Mouse (Mus musculus): Measurements from ENCODE around the gene Gm7168. TPM values are rescaled to one million over a fixed set of nuclear protein-coding genes. Genes with fewer than 3 reads are reported as not detected.
"Not testable (repeated sequence)": the region's sequence is repeated elsewhere in the genome, so short reads cannot be mapped to it uniquely, and the experiment has no call there.

Gm7168 gene
- total and polyA plus RNA-seq, 3 experiments, result not detected

DNA sequence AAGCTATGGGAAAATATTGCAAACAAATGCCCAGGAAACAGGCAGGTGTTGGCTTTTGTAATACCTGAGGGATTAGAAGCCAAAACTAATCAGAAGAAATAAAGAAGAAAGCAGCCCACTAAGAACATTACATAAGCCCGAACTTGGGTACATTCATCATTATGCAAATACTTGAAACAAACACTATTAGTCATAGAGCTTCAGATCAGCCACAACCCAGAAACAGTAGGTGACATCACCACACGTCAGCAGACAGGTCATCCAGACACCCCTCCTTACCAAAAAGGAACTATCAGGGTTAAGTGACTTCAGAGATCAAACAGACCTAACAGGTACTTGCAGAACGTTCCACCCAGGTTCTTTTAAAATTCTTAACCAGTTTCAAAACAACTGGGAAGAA, 22.2 kb upstream of the Gm7168 start:
- Histone ChIP-seq H3K27ac (ENCODE audit: insufficient read depth, low read depth) (no peak overlapping the region), H3K9ac (ENCODE audit: insufficient read depth, low read depth) (no peak overlapping the region), H3K4me1 (ENCODE audit: control insufficient read depth in 1 of 2, insufficient read depth in 2 of 2) (peaks cover 0 to 7% of the 10 kb centered on the region in 2 experiments; a peak in 1 of 4 replicates), H3K36me3 (replicated peaks in 1 of 2; ENCODE audit: control insufficient read depth in 1 of 2, insufficient read depth in 1 of 2, low read length in 1 of 2) (no peaks in the 10 kb centered on the region), H3K79me2 (replicated peaks; ENCODE audit: control insufficient read depth, extremely low read depth, insufficient read depth, poor library complexity, severe bottlenecking) (no peaks in the 10 kb centered on the region), H3K27me3 (replicated peaks) (no peaks in the 10 kb centered on the region), H3K9me3 (replicated peaks; ENCODE audit: low read length) (no peaks in the 10 kb centered on the region), H3K4me3 (replicated peaks in 1 of 3; ENCODE audit: low read depth in 2 of 3, low read length in 2 of 3, poor library complexity in 1 of 3) (no peak overlapping the region), H3K4me2 (ENCODE audit: insufficient read depth, low read depth, poor library complexity, severe bottlenecking) (no peak overlapping the region)
- DNase-seq (ENCODE audit: extremely low read depth), result peak; percentile 37
- TF ChIP-seq ZKSCAN1 (IDR thresholded peaks at IDR 0.05; ENCODE audit: borderline replicate concordance, low read depth, low read length) (no peak), MAX (IDR thresholded peaks at IDR 0.05; ENCODE audit: low read length) (no peak), ZC3H11A (IDR thresholded peaks at IDR 0.05; ENCODE audit: low read depth, low read length) (no peak), HCFC1 (IDR thresholded peaks at IDR 0.05; ENCODE audit: low read depth, low read length) (no peak), BHLHE40 (IDR thresholded peaks at IDR 0.05; ENCODE audit: low read depth, low read length) (no peak), NRF1 (IDR thresholded peaks at IDR 0.05; ENCODE audit: low read depth, low read length) (no peak), ETS1 (conservative IDR thresholded peaks at IDR 0.05; ENCODE audit: low read depth, low read length) (peak; percentile 21; the same call in 1 of the 2 replicates), CTCF (conservative IDR thresholded peaks at IDR 0.05 in 1 of 2, IDR thresholded peaks at IDR 0.05 in 1 of 2; ENCODE audit: low read depth in 2 of 2, low read length in 2 of 2) (no peak), MEF2A (IDR thresholded peaks at IDR 0.05; ENCODE audit: borderline replicate concordance, low read depth, low read length) (peak; percentile 68), POLR2A (IDR thresholded peaks at IDR 0.05; ENCODE audit: low read depth, low read length) (no peak), TCF12 (IDR thresholded peaks at IDR 0.05; ENCODE audit: low read depth, low read length) (no peak), GABPA (IDR thresholded peaks at IDR 0.05; ENCODE audit: insufficient replicate concordance, low read depth, low read length) (no peak), KAT2A (IDR thresholded peaks at IDR 0.05; ENCODE audit: insufficient replicate concordance, low read length) (no peak), ZMIZ1 (IDR thresholded peaks at IDR 0.05; ENCODE audit: low read depth, low read length) (no peak), SMC3 (IDR thresholded peaks at IDR 0.05; ENCODE audit: low read depth, low read length) (no peak), MAFK (IDR thresholded peaks at IDR 0.05; ENCODE audit: insufficient replicate concordance, low read length) (no peak), POLR2AphosphoS2 (IDR thresholded peaks at IDR 0.05; ENCODE audit: low read depth, low read length) (no peak), JUN (IDR thresholded peaks at IDR 0.05; ENCODE audit: insufficient read depth, low read depth, low read length) (peak; percentile 44)
- in situ Hi-C loops (cut with MboI; ENCODE audit: low pct_ligation_motif_present, low pct_unique_long_range_greater_than_20kb, low sequenced_read_pairs), result no loop called here
- dilution Hi-C loops (cut with MboI; ENCODE audit: extremely low pct_ligation_motif_present, extremely low pct_unique_long_range_greater_than_20kb, low sequenced_read_pairs), result no loop called here

DNA sequence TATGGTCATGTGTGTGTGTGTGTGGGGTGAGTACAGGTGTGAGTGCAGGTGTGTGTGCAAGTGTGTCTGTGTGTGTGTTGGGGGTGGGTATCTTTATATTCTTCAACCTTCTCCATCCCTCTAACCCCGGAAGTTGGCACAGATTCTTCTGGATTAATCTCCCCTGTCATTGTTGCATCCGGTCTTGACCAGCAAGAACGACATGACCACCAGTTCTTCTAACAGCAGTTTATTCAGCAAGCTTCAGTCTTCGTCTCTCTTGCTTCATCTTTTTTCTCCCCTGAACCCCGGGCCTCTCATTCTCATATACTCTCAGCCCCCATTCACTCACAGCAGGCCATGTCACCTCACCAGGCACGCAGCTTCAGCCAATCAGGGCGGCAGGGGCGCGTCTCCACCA, 17.8 kb upstream of the Gm7168 start:
- Histone ChIP-seq H3K9ac (ENCODE audit: insufficient read depth, low read depth) (no peak overlapping the region), H3K4me3 (replicated peaks in 1 of 3; ENCODE audit: low read depth in 2 of 3, low read length in 2 of 3, poor library complexity in 1 of 3) (no peak overlapping the region), H3K27me3 (replicated peaks) (no peaks in the 10 kb centered on the region), H3K4me1 (ENCODE audit: control insufficient read depth in 1 of 2, insufficient read depth in 2 of 2) (peaks cover 0 to 7% of the 10 kb centered on the region in 2 experiments; a peak in 1 of 4 replicates), H3K9me3 (replicated peaks; ENCODE audit: low read length) (no peaks in the 10 kb centered on the region), H3K4me2 (ENCODE audit: insufficient read depth, low read depth, poor library complexity, severe bottlenecking) (no peak overlapping the region), H3K27ac (ENCODE audit: insufficient read depth, low read depth) (no peak overlapping the region), H3K36me3 (replicated peaks in 1 of 2; ENCODE audit: control insufficient read depth in 1 of 2, insufficient read depth in 1 of 2, low read length in 1 of 2) (no peaks in the 10 kb centered on the region), H3K79me2 (replicated peaks; ENCODE audit: control insufficient read depth, extremely low read depth, insufficient read depth, poor library complexity, severe bottlenecking) (no peaks in the 10 kb centered on the region)
- TF ChIP-seq MAFK (IDR thresholded peaks at IDR 0.05; ENCODE audit: insufficient replicate concordance, low read length), result no peak
- TF ChIP-seq ZMIZ1 (IDR thresholded peaks at IDR 0.05; ENCODE audit: low read depth, low read length), result no peak
- no peak for TF ChIP-seq POLR2AphosphoS2 (IDR thresholded peaks at IDR 0.05; ENCODE audit: low read depth, low read length)
- TF ChIP-seq ZKSCAN1 (IDR thresholded peaks at IDR 0.05; ENCODE audit: borderline replicate concordance, low read depth, low read length), result no peak
- TF ChIP-seq RCOR1 (conservative IDR thresholded peaks at IDR 0.05; ENCODE audit: low read depth, low read length), result no peak
- no peak for DNase-seq (ENCODE audit: extremely low read depth)
- dilution Hi-C loops (cut with MboI; ENCODE audit: extremely low pct_ligation_motif_present, extremely low pct_unique_long_range_greater_than_20kb, low sequenced_read_pairs), result no loop called here
- in situ Hi-C loops (cut with MboI; ENCODE audit: low pct_ligation_motif_present, low pct_unique_long_range_greater_than_20kb, low sequenced_read_pairs), result no loop called here

- H3K36me3 ChIP-seq (replicated peaks in 1 of 2; ENCODE audit: control insufficient read depth in 1 of 2, insufficient read depth in 1 of 2, low read length in 1 of 2); H3K9ac ChIP-seq (ENCODE audit: insufficient read depth, low read depth); H3K9me3 ChIP-seq (replicated peaks; ENCODE audit: low read length); H3K4me3 ChIP-seq (replicated peaks in 1 of 3; ENCODE audit: low read depth in 2 of 3, low read length in 2 of 3, poor library complexity in 1 of 3); H3K27me3 ChIP-seq (replicated peaks); dilution Hi-C loops (cut with MboI; ENCODE audit: extremely low pct_ligation_motif_present, extremely low pct_unique_long_range_greater_than_20kb, low sequenced_read_pairs); H3K27ac ChIP-seq (ENCODE audit: insufficient read depth, low read depth); H3K79me2 ChIP-seq (replicated peaks; ENCODE audit: control insufficient read depth, extremely low read depth, insufficient read depth, poor library complexity, severe bottlenecking); H3K4me1 ChIP-seq (ENCODE audit: control insufficient read depth in 1 of 2, insufficient read depth in 2 of 2); H3K4me2 ChIP-seq (ENCODE audit: insufficient read depth, low read depth, poor library complexity, severe bottlenecking); in situ Hi-C loops (cut with MboI; ENCODE audit: low pct_ligation_motif_present, low pct_unique_long_range_greater_than_20kb, low sequenced_read_pairs); DNase-seq (ENCODE audit: extremely low read depth): not testable (repeated sequence)
Measured at GRCm38 (mm10) chr17:13935364-13935763, 12.8 kb upstream of the Gm7168 start.

Data from CH12.LX (cell line).